ENCODE assay signal across 14 mouse cellular contexts in the genomic region with DNA sequence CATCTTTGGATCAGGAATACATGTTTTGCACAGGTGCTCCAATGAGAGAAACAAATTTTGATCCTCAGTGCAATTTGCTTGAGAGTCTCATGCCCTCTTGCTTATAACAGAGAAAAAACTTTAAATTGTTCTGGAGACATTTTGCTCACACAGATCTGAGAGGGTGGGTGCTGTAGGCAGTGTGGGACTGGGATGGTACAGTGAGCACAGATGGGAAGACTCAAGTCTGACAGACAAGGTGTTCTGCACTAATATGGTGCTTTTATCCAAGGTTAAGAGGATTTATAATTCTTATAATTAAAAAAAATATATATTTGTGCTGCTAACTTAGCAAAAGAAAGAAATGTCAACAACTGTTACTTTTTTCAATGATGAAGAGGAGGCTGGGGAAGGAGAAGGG.
DNase-seq lines count a peak whose midpoint lies in the region; TF ChIP-seq lines count a peak whose summit lies in the region.
"Had no signal": no experiment of that assay in that cellular context is flagged by ENCODE, and none has a peak within 500 bp of the region (broad histone marks: within the 10 kb centered on the region; RNA-seq: fewer than 3 reads in every experiment).

No protein-coding gene starts in this region.

- H3K27ac ChIP-seq in layer of hippocampus, adult 2 months, result peak overlapping the region; percentile 24

- no peak overlapping the region for H3K4me3 ChIP-seq in layer of hippocampus, adult 2 months

- TF ChIP-seq CTCF in layer of hippocampus, adult 2 months (conservative IDR thresholded peaks at IDR 0.05), result no peak

- DNase-seq in layer of hippocampus, adult 2 months (ENCODE audit: low spot score in 2 of 2), result peak in 1 of 2 experiments; percentile 52
- DNase-seq in layer of hippocampus, adult 8-10 months (ENCODE audit: low spot score in 2 of 2), result no peak
- peak; percentile 49 for DNase-seq in layer of hippocampus, adult 9-11 months
- no peak for DNase-seq in layer of hippocampus, adult 11-12 months (ENCODE audit: low spot score)
- DNase-seq: adrenal gland, adult 2 months; adrenal gland, adult 8-10 months; adrenal gland, postnatal 10 days; adrenal gland, postnatal 14 days; adrenal gland, postnatal 25 days; adrenal gland, postnatal 36 days; B cell, adult 2 months; cerebellum, adult 11 months; cerebellum, adult 11-12 months; cerebellum, adult 18-20 months had no signal
